Mouse (Mus musculus) right cerebral cortex, postnatal 14 days (tissue): ENCODE results near the gene Parp16.
A peak's percentile ranks its signal among the peaks of the same experiment; 100 is the strongest.
"Not testable (repeated sequence)": the region's sequence is repeated elsewhere in the genome, so short reads cannot be mapped to it uniquely, and the experiment has no call there.

ENCODE experiments used
- DNase-seq: peaks from one replicate; pipeline ENCODE4 v3.0.0; 2022

The Parp16 gene

GRCm38 (mm10) chr9:65214425-65214777 lies 19.2 kb downstream of the Parp16 start:
- no peak for DNase-seq

GRCm38 (mm10) chr9:65214778-65215493 lies 19.8 kb downstream of the Parp16 start:
- peak; percentile 71 for DNase-seq

- DNase-seq = no peak
Observed at GRCm38 (mm10) chr9:65215494-65216126, 20.5 kb downstream of the Parp16 start.

GRCm38 (mm10) chr9:65216972-65217371 lies 21.8 kb downstream of the Parp16 start:
- no peak for DNase-seq

GRCm38 (mm10) chr9:65217661-65218060 lies 22.5 kb downstream of the Parp16 start:
- no peak for DNase-seq

- DNase-seq = no peak
Observed at GRCm38 (mm10) chr9:65218916-65219315, 23.8 kb downstream of the Parp16 start.

- not testable (repeated sequence) for DNase-seq
Observed at GRCm38 (mm10) chr9:65220398-65220797, 25.2 kb downstream of the Parp16 start.

- no peak for DNase-seq
Observed at GRCm38 (mm10) chr9:65223927-65224326, 28.8 kb downstream of the Parp16 start.

- DNase-seq = peak; percentile 25
Observed at GRCm38 (mm10) chr9:65225795-65226194, 30.6 kb downstream of the Parp16 start.

GRCm38 (mm10) chr9:65230250-65230649 lies 35.1 kb downstream of the Parp16 start:
- DNase-seq = no peak

- no peak for DNase-seq
Observed at GRCm38 (mm10) chr9:65231284-65231683, 36.1 kb downstream of the Parp16 start.

- DNase-seq = no peak
Observed at GRCm38 (mm10) chr9:65233243-65233985, 38.3 kb downstream of the Parp16 start.

GRCm38 (mm10) chr9:65234734-65235133 lies 39.6 kb downstream of the Parp16 start:
- no peak for DNase-seq

GRCm38 (mm10) chr9:65235601-65236000 lies 40.4 kb downstream of the Parp16 start:
- DNase-seq = no peak

- DNase-seq = no peak
Observed at GRCm38 (mm10) chr9:65237616-65238015, 42.5 kb downstream of the Parp16 start.

- no peak for DNase-seq
Observed at GRCm38 (mm10) chr9:65238191-65238760, 43.1 kb downstream of the Parp16 start.

GRCm38 (mm10) chr9:65239176-65239575 lies 44.0 kb downstream of the Parp16 start:
- DNase-seq = no peak

- DNase-seq = no peak
Observed at GRCm38 (mm10) chr9:65239731-65240130, 44.6 kb downstream of the Parp16 start.

GRCm38 (mm10) chr9:65240587-65240986 lies 45.4 kb downstream of the Parp16 start:
- no peak for DNase-seq

GRCm38 (mm10) chr9:65241973-65242372 lies 46.8 kb downstream of the Parp16 start:
- no peak for DNase-seq

GRCm38 (mm10) chr9:65243249-65243648 lies 48.1 kb downstream of the Parp16 start:
- DNase-seq = no peak

- DNase-seq = no peak
Observed at GRCm38 (mm10) chr9:65244036-65244806, 49.1 kb downstream of the Parp16 start.
